Mouse (Mus musculus) v-Abl transformed pro-B cells (cell line): ENCODE measurements around the gene Ntm.

Experiments
- in situ Hi-C, 2 experiments: fragments of 400-800 bp; cut with MboI; formaldehyde crosslinking; loops; one replicate each; pipeline ENCODE4 v1.15.1; 2025; ENCODE audit not compliant: unreplicated experiment in 2 of 2

Ntm gene

DNA sequence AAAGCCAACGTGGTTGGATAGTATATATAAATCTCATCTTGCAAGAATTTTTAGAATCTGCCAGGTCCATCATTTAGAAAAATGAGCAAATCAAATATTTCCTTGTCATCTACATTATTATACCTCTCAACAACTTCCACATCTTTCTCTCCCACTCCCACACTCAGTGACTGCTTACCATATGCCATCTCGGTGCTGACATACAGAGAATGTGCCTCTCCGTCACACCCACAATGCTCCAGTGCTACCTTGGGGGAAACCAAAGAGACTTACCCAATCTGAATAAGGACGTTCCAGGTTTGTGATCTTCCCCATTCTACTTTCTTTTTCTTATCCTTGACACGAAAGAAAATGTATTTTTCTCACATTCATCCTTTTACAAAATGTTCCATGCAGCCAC, 75.0 kb downstream of the Ntm start:
- in situ Hi-C loops, result no loop called here

DNA sequence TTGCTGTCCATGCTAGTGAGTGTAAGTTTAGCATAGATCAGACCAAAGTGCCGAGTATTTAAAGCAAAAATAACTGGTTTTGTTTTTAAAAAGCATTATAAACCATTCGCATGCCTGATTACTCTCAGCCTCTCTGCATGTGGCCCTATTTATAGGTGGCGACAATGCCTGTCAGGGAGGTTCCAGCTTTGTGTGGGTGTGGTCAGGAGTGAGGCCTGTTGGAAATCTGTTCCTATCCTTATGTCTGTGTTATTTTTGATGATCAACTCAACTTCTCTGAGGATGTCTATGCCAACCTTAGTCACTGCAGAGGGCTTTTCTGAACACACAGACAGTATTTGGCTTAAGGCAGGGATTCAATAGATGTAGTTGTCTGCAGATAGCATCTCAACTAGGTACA, 78.9 kb downstream of the Ntm start:
- in situ Hi-C loops, result no loop called here

DNA sequence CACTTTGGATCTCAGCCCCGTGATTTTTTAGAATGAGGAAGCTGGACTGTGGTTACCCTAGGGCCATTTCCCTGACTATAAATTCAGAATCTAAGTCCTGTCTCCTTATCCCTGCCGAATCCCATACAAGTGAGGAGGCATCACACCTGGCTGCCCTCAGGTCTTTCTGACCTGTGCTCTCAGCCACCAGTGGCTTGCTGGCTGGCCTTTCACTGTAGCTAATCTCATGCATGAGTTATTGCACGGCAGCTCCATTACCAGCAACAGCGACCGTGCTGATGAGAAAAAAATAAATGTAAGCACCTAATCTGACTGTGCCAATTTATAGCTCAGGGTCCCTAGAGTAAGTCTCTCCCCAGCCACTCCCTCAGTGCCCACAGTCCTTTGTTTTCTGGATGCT, 81.3 kb downstream of the Ntm start:
- in situ Hi-C loops, result no loop called here

DNA sequence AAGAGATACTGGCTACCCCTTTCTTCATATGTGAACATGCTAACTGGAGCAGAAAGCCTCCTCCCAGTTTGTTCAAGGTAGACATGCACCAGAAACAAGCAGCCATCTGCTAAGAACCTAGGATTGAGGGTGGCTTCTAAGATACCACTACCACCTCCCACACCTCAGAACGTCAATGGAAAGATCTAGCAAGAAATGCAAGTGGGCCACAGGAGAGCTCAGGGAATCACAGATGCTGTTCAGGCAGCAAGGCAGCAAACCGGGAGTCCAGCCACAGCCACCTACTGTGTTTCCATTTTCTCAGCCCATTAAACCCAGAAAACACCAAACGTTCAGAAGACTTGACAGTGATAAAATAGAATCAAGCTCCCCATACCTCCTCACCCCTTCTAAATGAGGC, 85.4 kb downstream of the Ntm start:
- in situ Hi-C loops, result no loop called here

DNA sequence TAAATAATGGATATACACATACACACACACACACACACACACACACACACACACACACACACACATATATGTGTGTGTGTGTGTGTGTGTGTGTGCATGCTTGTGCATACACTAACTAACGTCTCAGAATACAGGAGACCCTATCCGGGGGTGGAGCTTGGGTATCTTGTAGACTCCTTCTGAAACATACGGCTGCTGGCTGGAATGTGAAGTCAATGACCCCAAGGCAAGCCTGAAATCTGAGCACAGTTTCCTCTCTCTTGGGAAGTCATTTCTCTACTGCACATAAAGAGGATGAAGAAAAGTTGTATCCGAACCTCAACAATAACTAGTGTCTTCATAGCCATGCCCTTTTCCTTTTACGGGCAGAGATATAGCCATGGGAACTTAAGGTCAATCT, 95.2 kb downstream of the Ntm start:
- in situ Hi-C loops, result no loop called here

DNA sequence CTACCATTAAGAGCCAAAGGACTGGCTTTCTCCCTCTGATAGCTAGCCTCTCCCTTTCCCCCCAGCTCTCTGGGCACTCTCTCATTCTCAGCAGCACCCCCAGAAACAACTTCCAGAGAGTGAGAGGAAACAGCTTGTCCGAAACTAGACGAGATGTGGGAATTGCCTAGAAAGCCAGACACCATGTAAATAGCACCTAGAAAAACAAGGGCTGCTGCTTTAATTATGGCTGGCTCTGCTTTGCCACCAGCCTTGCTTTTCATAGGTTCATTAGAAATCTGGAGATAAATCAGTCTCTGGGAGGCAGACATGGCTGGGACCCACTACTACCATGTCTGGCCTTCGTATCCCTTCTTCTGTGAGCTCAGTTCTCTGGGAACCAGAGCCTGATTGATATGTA, 96.1 kb downstream of the Ntm start:
- in situ Hi-C loops, result no loop called here

DNA sequence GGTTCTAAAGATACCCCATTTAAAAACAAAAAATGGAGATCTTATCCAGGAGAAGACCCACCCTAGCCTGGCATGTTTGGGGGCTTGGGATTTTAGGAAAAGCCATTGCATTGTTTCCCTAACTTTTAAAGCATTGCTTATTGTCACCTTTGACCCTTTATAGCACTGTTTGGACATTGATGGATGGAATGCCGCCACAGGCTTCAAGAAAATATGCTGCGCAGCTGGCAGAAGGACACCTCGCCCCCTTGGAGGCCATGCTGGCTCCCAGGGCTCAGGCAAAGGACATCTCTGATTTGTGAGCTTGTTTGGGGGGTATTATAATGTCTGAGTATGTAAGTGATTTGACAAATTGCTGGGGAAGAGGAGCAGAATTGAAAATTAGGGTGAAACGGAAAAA, 96.8 kb downstream of the Ntm start:
- in situ Hi-C loops, result no loop called here

DNA sequence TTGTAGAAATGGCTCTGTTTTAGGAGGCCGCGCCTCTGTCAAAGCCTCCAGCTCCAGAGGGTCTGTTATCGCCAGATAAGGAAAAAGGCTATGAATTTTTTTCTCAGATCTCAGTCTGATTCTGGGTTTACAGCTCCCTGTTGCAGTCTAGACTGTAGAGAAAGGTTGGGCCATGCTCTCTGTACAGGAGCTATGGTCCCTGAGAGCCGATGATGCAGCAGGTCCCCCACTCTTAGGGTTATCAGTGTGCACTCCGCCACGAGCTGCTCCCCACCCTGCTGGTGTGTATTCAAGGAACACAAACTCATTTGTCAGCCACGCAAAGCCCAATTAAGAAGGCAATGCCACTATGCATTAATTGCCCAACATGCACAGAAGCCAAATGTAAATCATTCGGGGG, 97.4 kb downstream of the Ntm start:
- in situ Hi-C loops, result no loop called here

DNA sequence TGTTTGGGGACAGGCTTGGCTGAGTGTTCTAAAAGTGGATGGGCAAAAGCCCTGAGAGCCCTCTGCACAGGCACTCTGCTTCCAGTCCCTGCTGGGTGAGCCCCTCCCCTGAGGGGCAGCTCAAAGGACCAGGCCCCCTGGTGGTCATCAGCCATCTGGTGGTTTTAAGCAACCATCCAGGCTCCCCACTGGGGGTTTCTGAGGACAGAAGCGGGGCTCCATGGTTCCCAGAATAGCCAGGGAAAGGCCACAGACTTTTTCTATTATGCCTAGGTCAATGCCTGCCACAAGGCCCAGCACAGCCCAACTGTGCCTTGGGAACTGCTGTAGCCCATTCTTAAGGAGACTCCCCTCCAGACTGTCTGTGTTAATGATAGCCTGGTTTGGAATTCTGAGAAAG, 98.1 kb downstream of the Ntm start:
- in situ Hi-C loops, result no loop called here

DNA sequence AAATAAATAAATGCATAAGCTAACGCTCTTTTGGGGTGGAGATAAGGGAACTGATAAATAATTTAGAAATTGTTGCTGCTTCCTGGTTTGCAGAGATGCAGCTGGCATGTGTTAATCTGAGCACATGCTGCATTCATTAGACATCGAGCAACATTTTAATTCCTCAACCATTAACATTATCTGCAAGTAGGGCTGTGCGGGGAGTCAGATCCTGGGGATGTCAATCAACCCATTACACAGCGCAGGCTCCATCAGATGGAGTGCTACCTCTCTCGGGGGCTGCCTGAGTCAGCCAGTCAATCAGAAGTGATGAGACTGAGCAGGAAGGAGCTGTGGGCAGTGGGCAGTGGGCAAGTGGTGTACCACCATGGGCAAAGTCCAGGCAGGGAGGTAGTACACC, 100.5 kb downstream of the Ntm start:
- in situ Hi-C loops, result no loop called here

DNA sequence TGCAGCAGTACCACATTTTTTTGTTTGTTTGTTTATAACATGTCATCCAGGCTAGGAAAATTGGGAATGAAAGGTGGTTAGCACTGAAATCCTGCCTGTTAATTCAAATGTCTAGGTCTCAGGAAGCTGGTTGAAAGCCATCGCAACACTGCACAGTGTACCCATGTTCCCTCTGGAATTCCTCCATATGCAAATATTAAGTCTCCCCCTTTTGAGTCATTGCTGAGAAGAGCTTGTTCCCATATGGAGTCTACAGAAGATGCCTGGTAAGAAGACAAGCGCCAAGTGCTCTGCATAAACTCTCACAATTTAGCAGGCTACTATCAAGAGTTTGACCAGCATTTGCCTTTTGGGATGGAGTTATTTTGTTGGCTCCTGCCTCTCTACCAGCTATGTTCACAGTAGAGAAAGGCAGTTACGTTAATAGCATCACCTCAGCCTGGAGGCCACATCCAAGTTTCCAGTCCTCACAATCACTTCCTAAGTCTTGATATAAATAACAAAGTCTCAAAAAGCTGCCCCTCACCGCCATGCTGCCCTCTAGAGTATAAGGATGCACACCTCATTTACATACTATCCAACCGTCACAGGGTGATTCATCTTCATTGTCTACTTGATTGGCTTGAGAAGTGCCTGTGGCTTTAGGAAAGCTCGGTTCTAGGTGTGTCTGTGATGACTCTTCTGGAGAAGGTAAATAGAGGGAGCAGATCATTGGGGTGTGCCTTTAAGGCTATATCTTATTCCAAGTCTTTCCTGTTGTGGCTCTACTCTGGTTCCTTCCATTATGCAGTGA, 103.5 kb downstream of the Ntm start:
- in situ Hi-C loops, result no loop called here

DNA sequence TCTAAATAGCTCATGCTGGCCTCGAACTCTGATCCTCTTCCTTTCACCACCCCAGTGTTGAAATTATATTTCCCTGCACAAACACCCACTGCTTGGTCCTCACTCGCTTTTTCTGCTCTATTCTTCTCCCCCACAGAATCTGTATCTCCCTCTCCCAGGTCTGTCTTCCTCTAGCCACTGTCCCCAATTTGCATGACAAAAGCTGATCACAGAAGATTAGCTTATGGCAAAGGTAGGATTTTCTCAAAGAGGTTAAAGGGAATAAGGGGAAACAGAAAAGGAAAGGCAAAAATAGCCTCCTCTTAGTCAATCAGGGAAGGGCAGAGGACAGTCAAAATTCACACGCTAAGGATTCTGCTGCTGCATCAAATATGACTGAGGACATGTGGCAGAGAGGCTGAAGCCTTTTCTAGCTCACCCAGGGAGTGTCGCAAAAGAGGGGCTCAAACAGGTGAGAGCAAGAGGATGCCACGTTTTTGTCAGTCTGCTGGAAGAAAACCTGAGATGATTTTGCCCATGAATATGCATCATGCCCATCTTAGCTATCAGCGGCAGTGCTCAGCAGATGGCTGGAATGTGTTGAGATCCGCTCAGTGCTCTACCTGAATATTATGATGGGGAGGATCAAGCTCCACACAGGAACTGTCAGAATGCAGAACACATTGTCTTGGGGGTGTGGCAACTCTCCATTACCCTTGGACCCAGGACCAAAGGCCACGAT, 114.0 kb downstream of the Ntm start:
- in situ Hi-C loops, result no loop called here

DNA sequence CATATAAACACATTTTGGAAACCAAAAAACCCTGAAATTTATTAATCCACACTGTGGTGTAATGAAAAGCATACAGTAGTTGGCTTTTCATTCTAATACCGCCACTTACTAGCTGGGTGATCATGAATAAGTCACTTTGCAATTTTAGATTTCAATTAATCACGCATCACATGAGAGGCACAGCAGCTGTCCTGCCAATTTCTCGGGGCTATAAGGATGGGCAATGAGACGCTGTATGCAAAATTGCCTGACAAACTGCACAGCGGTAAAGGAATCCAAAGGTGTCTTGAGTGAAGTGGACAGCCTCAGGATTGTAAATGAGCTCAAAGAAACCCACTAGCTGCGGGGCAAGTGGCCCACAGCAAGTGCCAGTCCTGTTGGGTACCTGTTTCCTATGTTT, 125.6 kb downstream of the Ntm start:
- in situ Hi-C loops, result no loop called here

DNA sequence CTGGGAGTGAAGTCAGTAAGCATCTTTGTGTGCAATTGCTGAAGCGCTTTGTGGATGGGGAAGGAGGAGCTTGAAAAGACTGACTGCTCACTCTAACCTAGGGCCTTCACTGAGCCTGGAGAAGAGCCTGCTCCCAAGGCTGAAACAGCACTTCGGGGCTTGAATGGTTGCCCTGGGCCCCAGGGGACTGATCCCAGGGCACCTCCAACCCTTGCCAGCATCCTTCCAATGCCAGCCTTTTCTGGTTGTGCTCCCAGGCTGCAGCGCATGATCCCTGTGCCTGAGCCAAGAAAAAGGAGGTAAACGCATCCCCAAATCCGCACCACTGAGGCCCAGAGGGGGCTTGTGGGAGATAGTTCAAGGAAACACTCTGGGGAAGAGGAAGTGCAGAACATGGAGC, 128.0 kb downstream of the Ntm start:
- in situ Hi-C loops, result no loop called here

DNA sequence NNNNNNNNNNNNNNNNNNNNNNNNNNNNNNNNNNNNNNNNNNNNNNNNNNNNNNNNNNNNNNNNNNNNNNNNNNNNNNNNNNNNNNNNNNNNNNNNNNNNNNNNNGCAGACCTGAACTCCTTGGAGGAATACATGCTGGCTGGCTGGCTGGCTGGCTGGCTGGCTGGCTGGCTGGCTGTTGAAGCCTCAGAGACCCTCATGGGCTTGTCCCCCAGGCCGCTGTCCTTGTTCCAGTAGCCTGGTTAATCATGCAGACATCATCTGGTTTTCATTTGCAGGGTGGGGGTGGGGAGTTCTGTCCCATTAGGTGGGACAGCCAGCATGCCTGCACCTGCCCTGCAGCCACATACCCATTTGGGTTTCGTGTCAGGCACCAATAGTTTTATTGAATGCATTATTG, 129.2 kb downstream of the Ntm start:
- in situ Hi-C loops, result no loop called here

DNA sequence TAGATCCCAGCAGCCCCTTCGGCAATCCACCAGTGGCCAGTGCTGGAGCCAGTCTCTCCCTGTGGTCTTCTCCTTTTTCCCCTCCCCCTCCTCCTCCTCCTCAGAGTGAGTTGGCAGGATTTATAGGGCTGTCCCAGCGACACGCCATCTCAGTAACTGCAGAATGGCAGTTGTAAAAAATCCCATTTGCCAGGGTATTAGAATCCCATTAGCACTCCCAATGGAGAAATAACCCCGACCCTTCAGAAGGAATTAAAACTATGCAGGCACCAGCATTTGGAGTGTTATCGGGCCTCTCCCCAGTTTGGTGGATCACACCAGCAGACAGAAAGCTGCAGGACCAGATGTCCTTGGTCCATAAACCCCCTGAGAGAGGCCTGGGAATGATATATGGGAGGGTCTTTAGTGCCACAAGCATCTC, 135.7 kb downstream of the Ntm start:
- in situ Hi-C loops, result no loop called here

DNA sequence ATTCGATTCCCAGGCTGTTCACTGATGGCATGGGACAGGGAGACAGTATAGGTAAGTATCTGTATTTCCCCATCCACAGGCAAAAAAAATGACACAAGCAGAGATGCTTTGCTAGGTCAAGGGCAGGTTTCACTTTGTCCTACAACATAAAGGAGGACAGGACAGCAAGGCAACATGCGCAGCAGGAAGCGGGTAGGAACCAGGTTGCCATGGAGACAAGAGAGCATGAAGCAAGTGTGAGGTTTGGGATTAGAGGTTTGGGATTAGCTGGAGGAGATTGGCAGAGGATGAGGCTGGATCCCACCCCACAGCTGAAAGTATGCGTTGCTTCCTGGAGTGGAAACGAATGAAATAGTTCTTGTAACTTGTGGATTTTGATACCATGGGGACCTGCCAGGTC, 137.7 kb downstream of the Ntm start:
- in situ Hi-C loops, result no loop called here

DNA sequence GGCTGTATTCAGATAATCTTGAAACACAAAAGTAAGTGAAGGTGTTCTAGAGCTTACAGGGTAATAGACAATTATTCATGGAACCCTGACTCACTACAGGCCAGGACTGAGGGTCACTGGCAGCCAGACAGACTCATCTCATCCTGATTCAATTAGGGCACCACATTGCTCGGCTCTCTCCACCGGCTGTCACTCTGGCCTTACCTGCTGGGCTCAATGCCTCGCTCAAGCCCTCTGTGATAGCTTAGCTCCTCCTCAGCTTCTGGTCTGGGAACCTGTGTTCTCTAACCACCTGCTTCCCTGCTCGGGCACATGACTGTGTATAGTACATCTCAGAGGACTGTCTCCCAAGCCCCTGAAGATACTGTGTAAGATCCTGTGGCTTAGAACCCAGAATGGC, 139.2 kb downstream of the Ntm start:
- in situ Hi-C loops, result no loop called here

DNA sequence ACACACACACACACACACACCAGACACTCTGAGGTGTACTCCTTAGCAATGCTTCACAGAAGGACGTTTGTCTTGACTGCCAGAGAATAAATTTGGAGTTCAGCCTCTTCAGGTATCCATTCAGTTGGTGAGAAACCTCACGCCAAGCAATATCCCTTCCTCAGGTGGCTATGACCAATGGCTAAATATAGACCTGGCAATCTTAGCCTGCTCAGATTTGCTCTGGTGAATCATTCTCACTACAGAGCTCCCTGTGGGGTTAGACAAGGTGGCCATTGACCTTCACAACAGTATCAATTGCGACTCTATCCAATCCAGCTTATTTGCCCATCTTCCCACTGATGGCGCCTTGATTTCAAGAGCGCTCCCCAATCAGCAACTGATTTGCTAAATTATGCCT, 150.3 kb downstream of the Ntm start:
- in situ Hi-C loops, result no loop called here

DNA sequence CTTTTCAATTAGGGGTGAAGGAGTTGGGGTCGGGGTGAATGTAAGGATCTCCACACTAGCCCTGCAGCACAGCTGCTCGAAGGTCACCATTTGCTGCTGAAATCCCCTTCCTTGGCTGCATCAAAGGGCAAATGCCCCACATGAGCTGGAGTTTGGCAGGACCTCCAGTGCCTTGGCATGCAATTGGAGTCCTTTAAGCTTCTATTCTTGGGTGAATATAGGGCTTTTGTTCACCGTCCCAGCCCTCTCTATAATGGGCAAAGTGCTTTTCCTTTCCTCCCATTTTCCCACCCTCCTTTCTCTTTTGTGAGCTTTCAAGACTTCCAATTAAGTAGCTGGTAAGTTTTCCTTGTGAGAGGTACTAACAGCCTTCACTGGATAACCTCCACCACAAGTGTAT, 156.2 kb downstream of the Ntm start:
- in situ Hi-C loops, result no loop called here

DNA sequence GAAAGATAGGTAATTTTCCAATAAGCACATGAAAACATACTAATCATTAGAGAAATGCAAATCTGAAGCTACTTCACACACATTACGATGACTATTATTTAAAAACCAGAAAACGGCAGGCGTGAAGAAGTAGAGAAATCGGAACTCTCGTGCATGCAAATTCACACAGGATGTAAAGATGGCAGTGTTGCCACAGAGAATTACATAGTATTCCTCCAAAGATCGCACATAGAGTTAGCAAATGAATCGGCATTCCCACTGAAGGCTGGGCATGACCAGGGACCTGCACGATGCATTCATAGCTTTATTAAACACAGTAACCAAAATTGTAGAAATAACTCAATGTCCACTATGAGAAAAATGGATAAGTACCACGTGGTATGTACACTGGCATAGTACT, 158.5 kb downstream of the Ntm start:
- in situ Hi-C loops, result no loop called here

DNA sequence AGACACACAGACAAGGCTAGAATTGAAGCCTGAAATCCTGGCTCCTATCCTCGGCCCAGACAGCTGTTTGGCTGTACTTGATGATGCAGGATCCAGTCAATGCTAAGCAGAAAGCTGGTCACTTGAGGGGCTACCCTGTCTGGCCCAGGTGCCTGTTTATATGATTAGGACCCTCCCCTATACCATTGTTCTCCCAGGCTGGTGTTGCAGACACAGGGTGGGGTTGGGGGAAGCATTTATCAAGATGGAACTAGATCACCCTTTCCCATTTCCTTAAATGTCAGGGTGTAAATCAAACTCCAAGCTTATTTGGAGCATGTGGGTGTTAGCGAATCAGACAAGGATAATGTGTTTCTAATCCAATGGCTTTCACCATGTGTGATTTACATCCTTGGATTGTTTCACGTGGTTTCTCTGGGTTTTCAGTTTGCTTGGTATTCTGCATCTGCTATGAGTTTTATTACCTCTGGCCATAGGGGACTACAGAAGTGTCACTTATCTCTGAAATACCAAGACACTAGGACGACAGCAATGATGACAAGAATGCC, 159.1 kb downstream of the Ntm start:
- in situ Hi-C loops, result no loop called here
